Comparison of ENCODE assay signal across 10 mouse cellular contexts in the genomic region with DNA sequence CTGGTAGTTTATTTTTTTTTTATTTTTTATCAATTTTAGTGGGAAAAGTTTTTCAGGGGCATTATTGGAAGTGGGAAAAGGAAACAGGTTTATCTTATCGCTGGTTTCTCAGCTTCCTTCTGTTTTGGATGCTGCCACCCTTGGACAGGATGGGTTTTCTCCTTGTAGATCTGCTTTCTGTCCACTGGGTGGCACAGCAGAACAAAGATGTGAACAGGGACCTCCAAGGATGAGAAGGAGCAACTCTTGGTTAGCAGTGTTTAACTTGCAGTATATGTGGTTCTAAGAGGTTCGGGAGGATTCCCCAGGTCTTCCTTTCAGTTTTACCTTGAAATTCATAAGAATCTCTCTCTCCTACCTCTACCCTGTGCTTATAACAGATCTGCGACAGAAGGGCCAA.
DNase-seq lines count a peak whose midpoint lies in the region; ATAC-seq and TF ChIP-seq lines count a peak whose summit lies in the region.
"Had no signal": no experiment of that assay in that cellular context is flagged by ENCODE, and none has a peak within 500 bp of the region (broad histone marks: within the 10 kb centered on the region; RNA-seq: fewer than 3 reads in every experiment).

No protein-coding gene starts in this region.

- H3K27me3 ChIP-seq in Patski = no peaks in the 10 kb centered on the region
- H3K27me3 ChIP-seq in midbrain, postnatal 0 days (ENCODE audit: insufficient read depth, low read length) = no peaks in the 10 kb centered on the region
- H3K27me3 ChIP-seq: embryonic facial prominence, embryonic 15.5 days; limb, embryonic 12.5 days had no signal

- TF ChIP-seq CTCF in left cerebral cortex, adult 2 months (IDR thresholded peaks at IDR 0.05) = peak; percentile 78
- peak; percentile 58 for TF ChIP-seq CTCF in Patski (IDR thresholded peaks at IDR 0.05)
- TF ChIP-seq CTCF in cortical plate, adult 2 months (IDR thresholded peaks at IDR 0.05; ENCODE audit: extremely low read depth, insufficient read depth, low read length) = peak; percentile 86
- TF ChIP-seq CTCF in midbrain, postnatal 0 days (IDR thresholded peaks at IDR 0.05) = peak; percentile 90

- no peak for TF ChIP-seq POLR2A in cortical plate, adult 2 months (IDR thresholded peaks at IDR 0.05; ENCODE audit: extremely low read depth, insufficient read depth, low read length)

- ATAC-seq in Patski = no peak
- ATAC-seq in midbrain, postnatal 0 days (ENCODE audit: low FRiP score) = peak; percentile 70; the same call in 1 of the 2 replicates
- ATAC-seq in activated CD4-positive, CD25-positive, alpha-beta regulatory T cell, adult 4 months = no peak

- POLR2A ChIA-PET in Patski (lab: Charles Lee) = no interaction called here

- H3K4me1 ChIP-seq in cortical plate, adult 2 months (ENCODE audit: control insufficient read depth, insufficient read depth, low read length) = no peaks in the 10 kb centered on the region
- no peaks in the 10 kb centered on the region for H3K4me1 ChIP-seq in midbrain, postnatal 0 days (ENCODE audit: insufficient read depth, low read length)
- H3K4me1 ChIP-seq: embryonic facial prominence, embryonic 15.5 days; limb, embryonic 12.5 days had no signal

- DNase-seq in left cerebral cortex, adult 2 months (ENCODE audit: extremely low spot score in 1 of 2, low spot score in 2 of 2) = peak; percentile 36 to 40
- no peak for DNase-seq in left cerebral cortex, adult 8-10 months (ENCODE audit: low spot score in 2 of 2)
- no peak for DNase-seq in Patski (ENCODE audit: low read depth, low spot score)
- peak; percentile 5 to 14 for DNase-seq in kidney, adult 8-10 months
- peak; percentile 81 for DNase-seq in midbrain, postnatal 0 days (ENCODE audit: low spot score)
- no peak for DNase-seq in spleen, adult 18-20 months

- no peak overlapping the region for H3K4me2 ChIP-seq in midbrain, postnatal 0 days (ENCODE audit: low read depth, low read length, poor library complexity, severe bottlenecking)
- H3K4me2 ChIP-seq: embryonic facial prominence, embryonic 15.5 days; limb, embryonic 12.5 days had no signal

- intact Hi-C loops in left cerebral cortex, adult 2 months (cut with DNase I) = loop anchor here (1.0 to 2.0 kb wide), 3 partner anchors 735 to 859 kb away; no protein-coding TSS in a partner anchor

- in situ Hi-C loops in Patski (cut with MboI; ENCODE audit: low pct_unique_long_range_greater_than_20kb) = loop anchor here (5.0 kb wide), 1 partner anchor 602 kb away; a partner anchor contains a TSS

- no peak overlapping the region for H3K27ac ChIP-seq in left cerebral cortex, adult 2 months
- H3K27ac ChIP-seq in cortical plate, adult 2 months (ENCODE audit: insufficient read depth, low read length) = no peak overlapping the region
- no peak overlapping the region for H3K27ac ChIP-seq in midbrain, postnatal 0 days (ENCODE audit: low read depth, low read length)
- H3K27ac ChIP-seq: embryonic facial prominence, embryonic 15.5 days; limb, embryonic 12.5 days had no signal

- no peaks in the 10 kb centered on the region for H3K36me3 ChIP-seq in midbrain, postnatal 0 days (ENCODE audit: insufficient read depth, low read length)
- H3K36me3 ChIP-seq: embryonic facial prominence, embryonic 15.5 days; limb, embryonic 12.5 days had no signal

- CTCF ChIA-PET in Patski (lab: Charles Lee) = no interaction called here

- H3K9me3 ChIP-seq in midbrain, postnatal 0 days (ENCODE audit: low read length) = no peaks in the 10 kb centered on the region
- H3K9me3 ChIP-seq: embryonic facial prominence, embryonic 15.5 days; limb, embryonic 12.5 days had no signal

- WGBS in midbrain, postnatal 0 days = 52% methylated on average over 3 of the region's 3 CpGs

- H3K4me3 ChIP-seq in left cerebral cortex, adult 2 months = no peak overlapping the region
- H3K4me3 ChIP-seq in cortical plate, adult 2 months (ENCODE audit: insufficient read depth, low read length) = no peak overlapping the region
- H3K4me3 ChIP-seq in midbrain, postnatal 0 days (ENCODE audit: low read depth, low read length) = no peak overlapping the region
- H3K4me3 ChIP-seq: embryonic facial prominence, embryonic 15.5 days; limb, embryonic 12.5 days had no signal

- no peak overlapping the region for H3K9ac ChIP-seq in midbrain, postnatal 0 days (replicated peaks; ENCODE audit: low read length, poor library complexity, severe bottlenecking)
- H3K9ac ChIP-seq: embryonic facial prominence, embryonic 15.5 days; limb, embryonic 12.5 days had no signal

Comparison
In these comparisons a context has a peak if more than half of its experiments do, and no peak if none do; other contexts are left out.
1. DNase-seq: peak in left cerebral cortex, adult 2 months (2 of 2), kidney, adult 8-10 months (2 of 2) and midbrain, postnatal 0 days (single experiment); none in left cerebral cortex, adult 8-10 months (0 of 2), Patski (single experiment) and spleen, adult 18-20 months (0 of 2).
2. Peak in every context shown above with its lines, with median percentiles within 50 percentile points of each other: CTCF ChIP-seq.